Mouse (Mus musculus) lung, adult 2 months (tissue): ENCODE results near the gene Mei4. TPM values are rescaled to one million over a fixed set of nuclear protein-coding genes. Genes with fewer than 3 reads are reported as not detected.

Experiments used
- DNase-seq: peaks from one replicate; pipeline ENCODE4 v3.0.0; 2022
- H3K4me1 ChIP-seq: fragments of 200-500 bp; 2 replicates; pipeline ENCODE4 v1.6.1; 2011; ENCODE audit warnings: low read length; ENCODE audit not compliant: control insufficient read depth, insufficient read depth
- H3K4me3 ChIP-seq: fragments of 200-500 bp; replicated peaks from 2 replicates; pipeline ENCODE3; 2011; ENCODE audit warnings: low read depth, mild to moderate bottlenecking, control low read depth, low read length; ENCODE audit errors: extremely low read depth
- CTCF ChIP-seq: fragments of 200-500 bp; IDR thresholded peaks from 2 replicates; pipeline ENCODE4 v1.5.1; 2011; ENCODE audit warnings: mild to moderate bottlenecking, low read length, control low read depth; ENCODE audit not compliant: insufficient read depth
- POLR2A ChIP-seq: fragments of 200-500 bp; IDR thresholded peaks from 2 replicates; pipeline ENCODE4 v1.6.1; 2011; ENCODE audit warnings: low read depth, mild to moderate bottlenecking, control low read depth, low read length, borderline replicate concordance; ENCODE audit errors: extremely low read depth
- WGBS: fragments of 180-500 bp; shearing (Covaris S2); methylation state at CpG from one replicate; pipeline ENCODE4 v1.1.7; 2018; 5-methylcytosine and 5-hydroxymethylcytosine counted together
- polyA plus RNA-seq: library from polyadenylated mRNA; depleted of rRNA; stranded (reverse); fragments of >200 nt; gene quantifications from 2 replicates; pipeline ENCODE4 v1.2.3, GENCODE M21; 2012; rRNA removed

The Mei4 gene
- polyA plus RNA-seq, 1 experiment = 0.11 TPM

DNA sequence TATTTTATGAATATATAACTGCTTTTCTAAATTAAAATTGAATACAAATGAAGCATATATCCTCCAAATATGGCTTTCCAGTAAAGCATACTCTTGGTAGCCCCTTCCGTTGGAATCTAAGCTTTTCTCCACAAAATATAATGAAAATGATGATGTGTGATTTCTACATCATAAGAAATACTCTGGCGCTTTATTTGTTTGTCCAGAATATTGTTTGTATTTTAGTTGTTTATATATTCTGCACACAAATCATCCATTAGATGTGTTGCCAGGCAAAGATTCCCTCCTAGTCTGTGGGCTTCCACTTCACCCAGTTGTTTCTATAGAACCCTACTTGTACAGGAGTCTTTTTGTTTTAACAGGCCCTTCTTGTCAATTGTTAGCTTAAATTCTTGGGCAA lies 211.8 kb downstream of the Mei4 start:
- H3K4me1 ChIP-seq = no peaks in the 10 kb centered on the region
- no peak for DNase-seq
- 78% methylated on average over 2 of the region's 2 CpGs for WGBS
- no peak overlapping the region for H3K4me3 ChIP-seq
- TF ChIP-seq CTCF (no peak), POLR2A (no peak)

DNA sequence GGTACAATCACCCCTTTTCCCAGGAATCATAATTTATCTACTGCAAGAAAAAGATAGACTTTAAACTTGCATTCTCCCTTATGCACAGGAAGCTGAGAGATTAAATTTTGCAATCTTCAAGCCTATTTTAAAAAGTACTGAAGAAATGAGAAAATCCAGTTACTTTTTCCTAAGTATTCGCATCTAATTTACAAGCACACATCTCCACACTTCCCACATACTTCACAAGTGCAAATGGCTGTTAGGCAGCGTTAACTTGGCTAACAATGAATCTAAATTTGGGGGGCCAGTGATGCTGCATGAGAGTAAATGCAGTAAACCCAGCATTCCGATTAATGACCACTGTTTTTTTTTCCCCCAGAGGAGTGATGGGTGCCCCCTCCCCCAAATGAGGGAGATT lies 232.9 kb downstream of the Mei4 start:
- Histone ChIP-seq H3K4me3 (no peak overlapping the region), H3K4me1 (no peaks in the 10 kb centered on the region)
- no peak for DNase-seq
- 67% methylated on average over 3 of the region's 3 CpGs for WGBS
- TF ChIP-seq POLR2A (no peak), CTCF (no peak)

DNA sequence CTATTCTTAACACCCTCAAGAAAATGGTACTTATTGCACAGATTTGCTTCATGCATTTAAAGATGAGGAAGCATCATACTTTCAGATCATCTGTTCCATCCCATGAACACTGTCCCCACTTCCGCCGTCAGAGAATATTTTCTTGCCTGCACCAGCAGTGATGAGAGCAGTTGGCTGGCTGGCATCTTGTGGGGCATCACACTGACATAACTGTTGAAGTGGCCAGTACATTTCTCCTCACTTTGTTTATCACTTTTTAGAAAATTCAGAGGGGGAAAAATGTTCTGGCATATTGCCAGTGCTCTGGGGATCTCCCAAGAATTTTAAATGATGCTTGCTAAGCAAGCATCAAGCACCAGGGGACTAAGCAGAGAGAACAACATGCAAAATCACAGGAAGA lies 251.4 kb downstream of the Mei4 start:
- 74% methylated on average over 2 of the region's 2 CpGs for WGBS
- DNase-seq = no peak
- no peak for TF ChIP-seq CTCF
- TF ChIP-seq POLR2A = no peak
- Histone ChIP-seq H3K4me1 (no peaks in the 10 kb centered on the region), H3K4me3 (no peak overlapping the region)

DNA sequence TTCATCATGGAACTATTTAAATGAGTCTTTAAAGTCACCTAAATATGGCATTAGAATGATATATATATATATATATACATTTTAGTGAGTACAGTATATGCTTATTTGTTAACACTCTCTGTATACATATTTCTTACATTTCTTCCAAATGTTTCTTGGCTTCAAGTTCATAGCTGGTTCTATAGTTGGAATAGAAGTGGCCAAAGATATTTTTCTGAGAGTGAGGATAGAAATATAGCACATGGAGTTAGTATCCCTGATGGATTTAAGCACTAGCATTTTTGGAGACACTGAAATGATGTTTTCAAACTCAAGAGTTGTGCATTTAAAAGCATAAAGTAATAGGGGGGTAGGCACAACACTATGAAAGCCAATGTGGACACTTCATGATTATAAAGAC lies 272.6 kb downstream of the Mei4 start:
- no peaks in the 10 kb centered on the region for H3K4me1 ChIP-seq
- H3K4me3 ChIP-seq = no peak overlapping the region
- no peak for DNase-seq
- TF ChIP-seq CTCF (no peak), POLR2A (no peak)

DNA sequence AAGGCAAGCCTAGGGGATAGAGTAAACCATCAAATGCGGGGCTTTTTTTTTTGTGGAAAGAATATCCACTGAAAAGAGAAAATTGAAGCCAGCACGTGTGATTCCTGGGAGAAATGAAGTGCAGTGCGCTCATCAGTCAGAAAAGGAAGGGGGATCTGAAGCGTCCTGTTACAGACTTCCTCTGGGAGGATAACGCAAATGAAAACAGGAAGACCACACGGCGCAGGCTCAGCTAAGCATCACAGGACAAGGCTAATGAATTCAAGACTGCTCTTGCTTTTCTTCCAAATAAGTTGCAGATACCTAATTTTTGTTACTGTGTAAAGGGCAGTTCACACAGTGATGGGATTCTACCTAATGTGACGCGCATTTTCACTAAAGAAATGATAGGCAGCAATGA lies 296.7 kb downstream of the Mei4 start:
- no peaks in the 10 kb centered on the region for H3K4me1 ChIP-seq
- DNase-seq = no peak
- H3K4me3 ChIP-seq = no peak overlapping the region
- TF ChIP-seq POLR2A (no peak), CTCF (no peak)
- 43% methylated on average over 9 of the region's 9 CpGs for WGBS

DNA sequence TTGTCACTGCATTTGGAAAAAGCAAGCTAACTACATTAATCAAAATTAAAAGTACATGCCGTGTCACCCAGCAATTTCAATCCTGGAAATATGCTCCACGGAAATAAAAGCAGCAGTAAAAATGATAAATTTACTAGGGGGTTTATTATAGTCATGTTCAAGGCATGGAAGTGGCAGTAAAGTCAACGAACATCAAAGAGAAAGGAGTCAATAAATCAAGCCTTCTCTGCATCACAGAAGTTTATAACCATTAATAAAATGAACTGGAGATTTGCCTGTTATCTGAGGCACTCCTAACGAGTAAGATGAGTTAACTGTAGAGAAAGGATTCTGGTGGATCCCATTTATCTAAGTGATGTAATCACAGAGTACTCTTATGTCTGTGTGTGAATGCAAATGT lies 298.9 kb downstream of the Mei4 start:
- no peak for TF ChIP-seq POLR2A
- TF ChIP-seq CTCF = no peak
- 36% methylated on average over 4 of the region's 4 CpGs for WGBS
- H3K4me3 ChIP-seq = no peak overlapping the region
- no peak for DNase-seq
- no peaks in the 10 kb centered on the region for H3K4me1 ChIP-seq

DNA sequence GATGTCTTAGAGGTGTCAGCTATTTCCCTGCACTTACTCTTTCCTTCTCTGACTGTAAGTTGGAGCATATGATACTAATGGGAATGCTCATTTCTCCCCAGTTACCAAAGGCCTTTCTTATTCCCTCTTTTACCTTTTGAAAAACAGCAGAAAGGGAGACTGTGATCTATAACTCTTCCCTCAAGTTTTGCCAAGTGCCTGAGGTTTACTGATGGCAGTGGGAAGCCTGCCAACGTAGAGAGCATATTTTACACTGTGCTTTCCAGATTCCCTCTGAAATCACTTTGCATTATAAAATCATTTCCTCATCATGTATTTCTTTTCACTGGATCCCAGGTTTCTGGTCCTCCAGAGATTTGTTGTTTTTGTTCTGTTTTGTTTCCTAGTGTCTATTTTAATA lies 354.5 kb downstream of the Mei4 start:
- no peak overlapping the region for H3K4me3 ChIP-seq
- no peak for DNase-seq
- WGBS = 37% methylated on average over 1 of the region's 1 CpGs
- no peak for TF ChIP-seq CTCF
- no peak for TF ChIP-seq POLR2A
- no peaks in the 10 kb centered on the region for H3K4me1 ChIP-seq

DNA sequence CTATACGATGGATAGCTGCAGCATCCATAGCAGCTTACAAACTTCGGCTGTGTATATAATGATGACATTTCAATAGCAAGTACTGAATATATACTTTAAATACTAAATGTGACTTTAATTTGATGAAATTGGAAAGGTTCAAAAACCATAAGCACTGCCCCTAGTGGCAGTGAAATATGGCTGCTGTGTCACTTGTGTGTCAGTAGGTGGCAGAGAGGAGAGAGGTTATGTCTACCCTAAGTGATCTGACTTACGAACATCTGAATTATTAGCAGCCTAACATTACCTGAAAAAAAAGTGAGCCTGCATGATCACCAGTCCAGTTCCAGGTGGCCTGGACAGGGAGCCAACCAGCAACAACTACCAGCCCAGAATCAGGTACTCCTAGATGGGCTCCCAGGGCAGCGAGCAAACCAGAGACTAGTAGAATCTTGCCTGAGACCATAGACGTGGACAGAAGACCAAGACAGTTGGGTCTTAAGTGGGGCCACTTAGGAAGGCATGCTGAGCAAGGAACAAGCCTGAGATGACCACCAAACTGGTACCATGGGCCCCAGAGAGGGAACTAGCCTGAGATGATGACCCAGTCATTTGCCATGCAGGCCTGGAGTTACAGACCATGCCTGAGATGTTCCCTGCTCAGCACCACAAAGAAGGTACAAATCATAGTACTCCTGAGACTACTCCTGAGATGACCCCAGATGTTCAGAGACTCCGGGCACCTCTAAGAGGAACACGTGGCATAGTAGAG lies 384.4 kb downstream of the Mei4 start:
- DNase-seq = no peak
- TF ChIP-seq POLR2A (no peak), CTCF (no peak)
- Histone ChIP-seq H3K4me1 (no peaks in the 10 kb centered on the region), H3K4me3 (no peak overlapping the region)
- 75% methylated on average over 7 of the region's 7 CpGs for WGBS

Other genes with a start within 250 kb of the Mei4 start
- 2.3 and 2.6 TPM in 2 replicates for gene Htr1b, start 229.8 kb upstream of the Mei4 start, polyA plus RNA-seq